Mouse (Mus musculus) adrenal gland (tissue): ENCODE data around the gene Gabrr2.

Experiments
- intact Hi-C: fragments of 180-260 bp; cut with DNase I; formaldehyde crosslinking; loops from one replicate; pipeline ENCODE4 v1.15.1; 2025
- long read RNA-seq, 2 experiments: library from polyadenylated mRNA; unstranded; transcript quantifications; one replicate each; pipeline ENCODE4 v2.0.0; 2020; ENCODE audit warnings: borderline replicate concordance in 1 of 2; ENCODE audit not compliant: insufficient replicate concordance in 1 of 2

The Gabrr2 gene
- long read RNA-seq, experiment 1: 0 reads
- long read RNA-seq, experiment 2: 0 reads

GRCm38 (mm10) chr4:33062981-33063380, at the start of gene Gabrr2:
TSS of gene Gabrr2 (plus strand) at chr4:33062999.
- intact Hi-C loops: no loop called here

DNA sequence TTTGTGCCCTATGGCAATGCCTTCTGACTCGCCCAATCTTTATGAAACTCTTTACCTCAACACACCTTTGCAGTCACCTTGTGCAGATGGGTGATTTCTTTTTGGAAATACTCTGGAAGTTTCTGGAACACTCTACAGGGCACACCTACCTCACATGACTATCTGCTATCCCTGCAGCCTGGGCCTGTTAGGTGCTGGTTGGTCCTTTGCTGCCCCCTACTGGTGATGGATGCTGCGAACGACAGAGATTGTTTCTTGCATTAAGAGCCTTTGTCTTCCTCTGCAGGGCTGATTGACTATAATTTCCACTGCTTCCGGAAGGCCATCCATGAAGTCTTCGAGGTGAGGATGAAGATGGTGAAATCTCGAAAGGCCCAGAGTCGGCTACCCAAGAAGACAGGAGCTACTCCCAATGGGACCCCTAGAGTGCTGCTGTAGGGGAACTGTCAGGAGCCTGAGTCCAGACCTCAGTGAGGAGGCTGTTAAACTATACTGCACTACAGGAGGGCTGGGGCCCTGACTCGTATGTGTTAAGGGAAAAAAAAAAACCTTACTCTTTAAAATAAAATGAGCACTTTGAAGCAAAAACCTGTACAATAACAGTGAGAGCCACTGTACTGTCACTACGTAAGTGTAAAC, 44.3 kb upstream of the Gabrr2 start:
- intact Hi-C loops: loop anchor here (10.0 kb wide), 1 partner anchor 264 kb away; no protein-coding TSS in a partner anchor

GRCm38 (mm10) chr4:33024420-33024819, 38.4 kb upstream of the Gabrr2 start:
- intact Hi-C loops: no loop called here

GRCm38 (mm10) chr4:33029104-33029503, 33.7 kb upstream of the Gabrr2 start:
- intact Hi-C loops: no loop called here

- intact Hi-C loops: loop anchor here (5.0 to 10.0 kb wide), 2 partner anchors 264 to 373 kb away; partner anchors contain the start of genes Mdn1 and Pnrc1
Measured at GRCm38 (mm10) chr4:33030264-33031194, 32.3 kb upstream of the Gabrr2 start.

GRCm38 (mm10) chr4:33031195-33031960, 31.4 kb upstream of the Gabrr2 start, which contains the start of gene Ube2j1:
TSS of gene Ube2j1 (plus strand) at chr4:33031416.
- intact Hi-C loops: loop anchor here (5.0 to 10.0 kb wide), 2 partner anchors 263 to 374 kb away; partner anchors contain the start of genes Mdn1 and Pnrc1

- intact Hi-C loops: loop anchor here (5.0 to 10.0 kb wide), 2 partner anchors 263 to 375 kb away; partner anchors contain the start of genes Mdn1 and Pnrc1
Measured at GRCm38 (mm10) chr4:33032045-33032444, 30.8 kb upstream of the Gabrr2 start.

DNA sequence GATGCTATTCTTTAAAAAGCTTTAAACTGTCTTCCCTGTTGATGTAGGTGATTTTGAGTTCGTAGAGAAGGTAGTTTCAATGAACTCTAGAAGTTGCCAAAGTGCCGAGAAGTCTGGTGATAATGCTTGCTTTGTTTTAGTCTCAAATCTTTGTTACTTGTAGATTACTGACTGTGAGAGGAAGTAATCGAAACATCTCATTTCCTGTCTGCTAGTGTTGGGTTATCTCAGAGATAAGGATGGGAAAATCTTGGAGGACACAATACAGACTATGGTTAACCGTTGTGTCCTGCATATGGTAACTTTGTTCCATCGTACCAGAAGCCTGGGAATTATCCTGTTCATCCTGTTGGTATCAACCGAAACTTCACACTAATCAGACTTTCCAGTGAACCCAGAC, 29.3 kb upstream of the Gabrr2 start:
- intact Hi-C loops: loop anchor here (5.0 to 10.0 kb wide), 2 partner anchors 261 to 376 kb away; partner anchors contain the start of genes Mdn1 and Pnrc1

DNA sequence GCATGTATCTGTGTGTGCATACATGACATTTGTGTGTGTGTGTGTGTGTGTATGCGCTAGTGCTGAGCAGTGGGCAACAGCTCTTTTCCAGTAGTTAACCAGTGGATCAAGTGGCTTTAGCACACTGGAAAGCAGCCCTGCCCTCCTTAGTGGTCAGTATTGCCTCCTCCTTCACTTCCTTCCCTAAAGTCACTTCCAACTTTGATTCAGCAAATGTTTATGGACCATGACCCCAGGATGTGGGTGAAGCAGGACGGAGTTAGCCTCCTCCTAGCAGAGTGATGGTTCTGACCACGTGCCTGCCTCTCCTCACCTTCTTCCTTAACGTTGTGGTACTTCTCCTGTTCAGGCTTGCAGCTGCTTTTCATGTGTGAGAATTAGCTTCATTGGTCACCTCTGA, 23.0 kb upstream of the Gabrr2 start:
- intact Hi-C loops: loop anchor here (10.0 kb wide), 1 partner anchor 255 kb away; the partner anchor contains the start of gene Pnrc1

GRCm38 (mm10) chr4:33049601-33050000, 13.2 kb upstream of the Gabrr2 start:
- intact Hi-C loops: no loop called here

DNA sequence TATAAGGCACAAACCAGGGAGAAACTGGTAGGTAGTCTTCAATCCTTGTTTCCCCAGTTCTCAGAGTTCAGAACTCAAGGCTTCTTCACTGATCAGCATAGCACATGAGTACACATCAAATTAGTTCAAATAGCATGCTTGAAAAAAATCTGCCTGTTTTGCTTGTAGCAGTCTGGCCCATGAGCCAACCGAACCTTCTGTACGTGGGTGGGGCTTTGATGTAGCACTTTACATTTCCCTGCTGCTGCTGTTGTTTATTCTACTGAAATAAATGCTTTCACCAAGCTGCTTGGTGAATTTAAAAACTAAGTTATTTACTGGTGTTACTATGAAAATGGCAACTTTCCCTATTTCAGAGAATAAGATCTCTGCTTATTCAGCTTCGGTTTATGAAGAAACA, 10.7 kb upstream of the Gabrr2 start:
- intact Hi-C loops: no loop called here

DNA sequence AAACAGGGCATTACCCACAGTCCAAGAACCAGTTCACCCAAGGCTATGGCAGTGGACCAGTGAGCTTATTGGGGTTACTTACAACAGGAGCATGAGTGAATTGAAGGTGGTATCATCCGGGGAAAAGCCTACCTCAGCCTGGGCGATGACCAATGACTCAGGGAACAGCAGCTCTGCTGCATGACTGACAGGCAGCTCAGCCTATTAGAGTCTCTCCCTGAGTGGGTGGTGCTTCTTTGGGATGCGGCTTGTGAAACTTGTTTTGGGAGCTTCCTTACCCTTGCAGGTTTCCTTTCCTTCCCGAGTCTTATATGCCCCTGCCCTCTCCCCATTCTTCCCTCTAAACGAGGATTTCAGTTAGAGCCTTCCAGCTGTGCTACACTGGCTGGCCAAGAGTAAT, 10.1 kb upstream of the Gabrr2 start:
- intact Hi-C loops: no loop called here

GRCm38 (mm10) chr4:33054426-33054825, 8.4 kb upstream of the Gabrr2 start:
- intact Hi-C loops: no loop called here

DNA sequence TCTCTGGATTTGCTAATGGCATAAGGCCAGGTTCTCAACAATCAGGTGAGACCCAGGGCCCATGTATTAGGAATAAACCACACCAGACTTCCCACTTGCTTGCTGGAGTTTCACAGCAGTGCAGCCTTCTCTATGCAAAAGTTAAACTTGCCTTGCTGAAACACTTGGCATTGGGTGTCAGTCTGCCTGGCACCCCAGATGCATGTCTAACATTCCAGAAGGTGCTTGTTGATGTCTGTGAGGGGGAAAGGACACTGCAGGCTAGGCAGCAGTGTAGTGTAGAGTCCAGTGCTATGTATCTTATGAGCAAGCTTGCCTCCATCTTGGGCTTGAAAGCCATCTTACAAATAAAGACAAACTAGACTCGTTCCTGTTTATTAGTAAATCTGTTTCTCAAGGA, 6.5 kb upstream of the Gabrr2 start:
- intact Hi-C loops: no loop called here

GRCm38 (mm10) chr4:33057890-33058687, 4.7 kb upstream of the Gabrr2 start:
- intact Hi-C loops: no loop called here

- intact Hi-C loops: no loop called here
Measured at GRCm38 (mm10) chr4:33061158-33061557, 1.6 kb upstream of the Gabrr2 start.

- intact Hi-C loops: no loop called here
Measured at GRCm38 (mm10) chr4:33064986-33065385, 2.2 kb downstream of the Gabrr2 start.

GRCm38 (mm10) chr4:33066223-33066960, 3.6 kb downstream of the Gabrr2 start:
- intact Hi-C loops: no loop called here

GRCm38 (mm10) chr4:33067331-33067730, 4.5 kb downstream of the Gabrr2 start:
- intact Hi-C loops: no loop called here
